Mouse (Mus musculus) lung, adult 2 months (tissue): ENCODE measurements around the gene Fut1. TPM values are rescaled to one million over a fixed set of nuclear protein-coding genes. Genes with fewer than 3 reads are reported as not detected.

Experiments used
- DNase-seq: peaks from one replicate; pipeline ENCODE4 v3.0.0; 2022
- H3K4me1 ChIP-seq: fragments of 200-500 bp; 2 replicates; pipeline ENCODE4 v1.6.1; 2011; ENCODE audit warnings: low read length; ENCODE audit not compliant: control insufficient read depth, insufficient read depth
- H3K4me3 ChIP-seq: fragments of 200-500 bp; replicated peaks from 2 replicates; pipeline ENCODE3; 2011; ENCODE audit warnings: low read depth, mild to moderate bottlenecking, control low read depth, low read length; ENCODE audit errors: extremely low read depth
- CTCF ChIP-seq: fragments of 200-500 bp; IDR thresholded peaks from 2 replicates; pipeline ENCODE4 v1.5.1; 2011; ENCODE audit warnings: mild to moderate bottlenecking, low read length, control low read depth; ENCODE audit not compliant: insufficient read depth
- POLR2A ChIP-seq: fragments of 200-500 bp; IDR thresholded peaks from 2 replicates; pipeline ENCODE4 v1.6.1; 2011; ENCODE audit warnings: low read depth, mild to moderate bottlenecking, control low read depth, low read length, borderline replicate concordance; ENCODE audit errors: extremely low read depth
- WGBS: fragments of 180-500 bp; shearing (Covaris S2); methylation state at CpG from one replicate; pipeline ENCODE4 v1.1.7; 2018; 5-methylcytosine and 5-hydroxymethylcytosine counted together
- polyA plus RNA-seq: library from polyadenylated mRNA; depleted of rRNA; stranded (reverse); fragments of >200 nt; gene quantifications from 2 replicates; pipeline ENCODE4 v1.2.3, GENCODE M21; 2012

The Fut1 gene
- polyA plus RNA-seq, 1 experiment: 0.78 TPM

DNA sequence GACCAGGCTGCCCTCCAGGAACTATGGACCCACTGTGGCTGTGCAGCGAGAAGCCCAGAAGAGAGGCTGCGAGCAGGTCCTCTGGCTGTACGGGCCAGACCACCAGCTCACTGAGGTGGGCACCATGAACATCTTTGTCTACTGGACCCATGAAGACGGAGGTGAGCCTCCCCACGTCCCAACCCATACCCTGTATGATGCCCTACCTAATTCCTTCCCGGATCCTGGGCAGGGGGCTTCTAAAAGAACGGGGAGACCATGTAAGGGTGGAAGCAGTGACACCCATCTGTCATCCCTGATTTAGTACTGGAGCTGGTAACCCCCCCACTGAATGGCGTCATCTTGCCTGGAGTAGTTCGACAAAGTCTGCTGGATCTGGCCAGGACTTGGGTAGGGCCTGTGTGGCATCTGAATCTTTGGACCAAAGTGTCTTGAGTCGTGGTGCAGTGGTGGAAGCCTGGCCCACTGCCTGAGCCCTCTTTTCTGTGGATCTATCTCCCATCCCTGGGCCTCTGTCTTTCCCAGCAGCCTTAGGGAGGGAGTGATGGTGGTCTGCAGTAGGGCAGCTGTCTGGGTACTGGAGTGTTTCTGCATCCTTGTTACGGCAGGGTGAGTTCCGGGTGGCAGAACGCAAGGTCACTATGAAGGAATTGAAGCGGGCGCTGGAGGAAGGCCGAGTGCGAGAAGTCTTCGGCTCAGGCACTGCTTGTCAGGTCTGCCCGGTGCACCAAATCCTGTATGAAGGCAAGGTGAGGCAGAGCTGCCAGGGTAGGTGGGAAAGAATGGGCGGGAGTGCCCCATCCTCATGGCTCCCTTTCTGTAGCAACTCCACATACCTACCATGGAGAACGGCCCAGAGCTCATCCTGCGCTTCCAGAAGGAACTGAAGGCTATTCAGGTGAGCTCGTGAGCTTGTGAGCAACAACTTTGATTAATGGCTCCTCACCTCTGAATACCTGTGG, 29.2 kb upstream of the Fut1 start:
- WGBS: 93% methylated on average over 23 of the region's 23 CpGs
- no peak overlapping the region for H3K4me3 ChIP-seq
- no peaks in the 10 kb centered on the region for H3K4me1 ChIP-seq
- no peak for DNase-seq
- TF ChIP-seq POLR2A: no peak

DNA sequence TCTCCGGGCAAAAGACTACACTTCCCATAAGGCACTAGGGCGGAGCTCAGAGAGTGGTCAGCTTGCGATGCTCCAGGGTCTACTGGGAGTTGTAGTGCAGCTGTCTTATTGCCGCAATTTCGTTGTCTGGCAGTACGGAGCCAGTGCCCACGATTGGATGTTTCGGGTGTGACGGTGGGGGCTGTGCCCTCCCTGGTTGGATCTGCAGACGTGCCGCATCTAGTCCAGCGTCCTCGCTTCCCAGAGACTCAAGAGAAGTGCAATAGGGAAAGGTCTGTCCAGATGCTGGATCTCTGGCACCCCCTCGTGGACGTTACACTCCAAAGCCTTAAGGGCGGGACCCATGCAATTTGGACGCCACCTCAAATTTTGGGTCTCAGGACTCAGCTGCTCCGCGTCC, 27.9 kb upstream of the Fut1 start:
- Histone ChIP-seq H3K4me1 (no peaks in the 10 kb centered on the region), H3K4me3 (peak overlapping the region; percentile 36)
- TF ChIP-seq CTCF (peak; percentile 91), POLR2A (peak; percentile 31; the same call in 1 of the 2 replicates)
- DNase-seq: peak; percentile 87
- WGBS: 5% methylated on average over 19 of the region's 19 CpGs

DNA sequence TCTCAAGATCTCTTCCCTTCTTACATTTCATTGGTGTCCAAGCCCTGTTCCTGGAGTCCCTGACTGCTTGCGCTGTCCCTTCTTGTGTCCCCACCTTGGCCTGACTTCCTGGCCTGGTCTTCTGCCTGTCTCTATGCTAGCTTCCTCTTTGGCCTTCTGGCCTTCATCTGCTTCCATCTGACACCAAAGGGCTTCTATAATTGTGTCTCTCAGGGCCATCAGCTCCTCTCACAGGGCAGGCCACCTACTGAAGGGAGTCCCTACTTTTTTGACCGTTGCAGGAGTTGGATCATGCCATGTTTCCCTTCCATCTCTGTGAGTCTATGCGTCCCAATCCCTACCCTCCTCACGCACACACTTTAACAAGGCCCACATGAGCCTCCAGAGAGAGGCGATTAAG, 27.2 kb upstream of the Fut1 start:
- H3K4me1 ChIP-seq: no peaks in the 10 kb centered on the region
- 92% methylated on average over 5 of the region's 5 CpGs for WGBS
- TF ChIP-seq CTCF: no peak
- TF ChIP-seq POLR2A: no peak
- no peak overlapping the region for H3K4me3 ChIP-seq
- DNase-seq: no peak

DNA sequence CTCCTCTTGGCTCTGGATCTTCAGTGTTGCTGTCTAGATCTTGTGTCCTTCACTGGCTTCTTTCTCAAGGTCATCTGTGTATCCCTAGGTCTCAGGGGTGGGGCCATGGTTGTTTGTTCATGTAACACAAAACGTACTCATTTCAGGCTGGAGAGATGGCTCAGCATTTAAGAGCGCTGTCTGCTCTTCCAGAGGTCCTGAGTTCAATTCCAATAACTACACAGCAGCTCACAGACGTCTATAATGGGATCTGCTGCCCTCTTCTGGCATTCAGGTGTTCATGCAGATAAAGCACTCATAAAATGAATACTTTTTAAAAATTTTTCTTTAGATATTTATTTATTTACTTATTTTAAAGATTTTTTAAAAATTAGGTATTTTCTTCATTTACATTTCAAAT, 26.2 kb upstream of the Fut1 start:
- Histone ChIP-seq H3K4me1 (no peaks in the 10 kb centered on the region), H3K4me3 (no peak overlapping the region)
- 57% methylated on average over 3 of the region's 3 CpGs for WGBS
- TF ChIP-seq CTCF: no peak
- no peak for TF ChIP-seq POLR2A
- DNase-seq: no peak

DNA sequence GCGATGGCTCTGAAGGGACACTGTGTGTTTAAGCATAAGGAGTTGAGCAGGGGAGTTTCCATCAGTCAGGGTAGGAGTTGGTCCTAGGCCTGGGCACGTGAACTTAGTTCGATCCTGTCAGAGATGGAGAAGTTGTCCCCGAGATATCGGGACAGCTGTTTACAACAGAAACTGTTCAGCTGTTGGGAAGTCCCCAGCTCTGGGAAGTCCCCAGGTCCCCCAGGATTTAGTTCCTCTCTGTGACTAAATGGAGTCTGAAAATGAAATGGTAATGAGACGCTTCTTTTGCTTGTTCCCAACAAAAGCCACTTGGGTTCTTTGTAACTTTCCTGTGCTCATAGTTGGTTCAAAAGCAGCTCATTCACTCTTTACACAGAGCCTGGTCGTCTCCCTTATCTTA, 25.2 kb upstream of the Fut1 start:
- 50% methylated on average over 7 of the region's 7 CpGs for WGBS
- H3K4me1 ChIP-seq: no peaks in the 10 kb centered on the region
- DNase-seq: no peak
- no peak overlapping the region for H3K4me3 ChIP-seq
- TF ChIP-seq POLR2A (no peak), CTCF (no peak)

- DNase-seq: peak; percentile 69
- peak; percentile 77 for TF ChIP-seq CTCF
- TF ChIP-seq POLR2A: no peak
- H3K4me3 ChIP-seq: no peak overlapping the region
- H3K4me1 ChIP-seq: no peaks in the 10 kb centered on the region
- 18% methylated on average over 10 of the region's 10 CpGs for WGBS
Observed at GRCm38 (mm10) chr7:45593118-45593815, 23.8 kb upstream of the Fut1 start.

DNA sequence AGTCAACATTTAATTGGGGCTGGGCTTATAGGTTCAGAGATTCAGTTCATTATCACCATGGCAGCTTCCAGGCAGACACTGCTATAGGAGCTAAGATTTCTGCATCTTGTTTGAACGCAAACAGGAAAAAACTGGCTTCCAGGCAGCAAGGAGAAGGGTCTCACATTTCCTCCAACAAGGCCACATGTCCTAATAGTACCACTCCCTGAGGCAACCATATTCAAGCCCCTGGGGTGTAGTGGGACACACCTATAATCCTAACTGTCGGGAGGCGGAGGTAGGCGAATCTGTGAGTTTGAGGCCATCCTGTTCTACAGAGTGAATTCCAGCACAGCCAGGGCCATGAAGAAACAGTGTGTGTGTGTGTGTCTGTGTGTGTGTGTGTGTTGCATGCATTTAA, 21.9 kb upstream of the Fut1 start:
- 86% methylated on average over 4 of the region's 4 CpGs for WGBS
- TF ChIP-seq CTCF: no peak
- no peak for TF ChIP-seq POLR2A
- no peak for DNase-seq

GRCm38 (mm10) chr7:45596107-45596506, 21.0 kb upstream of the Fut1 start:
- TF ChIP-seq CTCF (no peak), POLR2A (no peak)
- Histone ChIP-seq H3K4me3 (no peak overlapping the region), H3K4me1 (no peaks in the 10 kb centered on the region)
- DNase-seq: no peak
- 87% methylated on average over 1 of the region's 1 CpGs for WGBS

More for the DNA sequence above, 21.9 kb upstream of the Fut1 start:
- no peak overlapping the region for H3K4me3 ChIP-seq
- H3K4me1 ChIP-seq: no peaks in the 10 kb centered on the region

GRCm38 (mm10) chr7:45597013-45597412, 20.1 kb upstream of the Fut1 start:
- no peak for DNase-seq
- H3K4me3 ChIP-seq: no peak overlapping the region
- WGBS: 87% methylated on average over 5 of the region's 5 CpGs
- TF ChIP-seq POLR2A: no peak
- TF ChIP-seq CTCF: no peak
- no peaks in the 10 kb centered on the region for H3K4me1 ChIP-seq

DNA sequence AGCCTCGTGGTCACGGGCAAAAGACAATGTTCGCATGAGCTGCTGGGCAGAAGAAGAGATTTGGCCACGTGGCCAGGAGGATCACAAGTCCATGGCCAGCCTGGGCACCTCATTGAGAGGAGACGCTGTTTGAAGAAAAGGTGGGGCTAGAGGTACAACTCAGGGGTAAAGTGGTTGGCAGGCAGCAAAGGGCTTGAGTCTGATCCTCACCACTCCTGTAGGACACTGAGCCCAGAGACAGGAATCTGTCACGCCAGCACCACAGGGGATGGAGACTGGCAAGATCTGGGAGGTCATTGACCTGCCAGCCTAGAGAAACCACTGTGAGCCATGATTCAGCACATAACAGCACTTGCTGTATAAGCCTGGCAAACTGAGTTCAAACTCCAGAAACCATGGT, 19.6 kb upstream of the Fut1 start:
- TF ChIP-seq CTCF: no peak
- TF ChIP-seq POLR2A: no peak
- no peak overlapping the region for H3K4me3 ChIP-seq
- 83% methylated on average over 6 of the region's 6 CpGs for WGBS
- DNase-seq: no peak
- no peaks in the 10 kb centered on the region for H3K4me1 ChIP-seq
